Mouse (Mus musculus): Measurements from ENCODE around the gene 4933412E24Rik.

4933412E24Rik gene

DNA sequence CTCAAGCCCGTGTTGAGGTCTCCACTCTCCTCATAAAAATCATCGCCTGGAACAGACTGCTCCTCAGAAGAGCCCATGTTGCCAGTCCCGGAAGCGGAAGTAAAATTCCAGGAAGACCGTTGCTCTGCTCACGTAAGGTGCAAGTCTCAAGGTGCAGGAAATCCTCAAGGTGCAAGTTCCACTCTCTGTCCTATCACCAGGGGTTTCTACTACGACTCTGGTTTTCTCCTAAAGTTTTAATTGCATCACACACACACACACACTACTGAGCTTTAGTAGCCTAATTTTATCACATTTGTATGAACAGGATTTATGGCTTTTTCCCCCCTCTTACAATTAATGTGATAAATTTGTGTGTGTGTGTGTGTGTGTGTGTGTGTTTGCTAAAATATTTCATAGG lies at the start of gene 4933412E24Rik:
TSS of gene 4933412E24Rik (minus strand) at position 101 of the 400 bp plus-strand sequence.
- no peak for DNase-seq (ENCODE audit: low spot score)

- no peak for DNase-seq (ENCODE audit: low spot score)
Observed at GRCm38 (mm10) chr15:60030728-60031127, 14.3 kb upstream of the 4933412E24Rik start.

DNA sequence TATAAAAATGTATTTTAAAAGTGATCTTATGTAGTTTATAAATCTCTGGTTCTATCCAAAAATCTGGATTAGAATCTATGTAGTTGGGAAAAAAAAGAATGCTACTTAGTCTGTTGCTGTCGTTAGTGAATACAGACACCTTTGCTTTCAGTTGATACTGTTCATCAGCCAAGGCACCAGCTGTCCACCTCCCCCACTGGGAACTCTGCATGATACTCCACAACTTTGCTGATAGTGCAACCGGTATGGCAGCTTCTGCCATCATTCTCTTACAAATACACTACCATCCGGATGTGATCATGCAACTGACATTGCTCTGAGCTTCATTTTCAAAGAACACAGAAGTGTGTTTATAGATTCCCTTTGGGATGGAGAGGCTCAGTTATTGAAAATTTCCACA lies 4.8 kb upstream of the 4933412E24Rik start:
- DNase-seq (ENCODE audit: low spot score): peak; percentile 45

- peak; percentile 12 for DNase-seq (ENCODE audit: low spot score)
Observed at GRCm38 (mm10) chr15:60010199-60010598, 6.2 kb downstream of the 4933412E24Rik start.

DNA sequence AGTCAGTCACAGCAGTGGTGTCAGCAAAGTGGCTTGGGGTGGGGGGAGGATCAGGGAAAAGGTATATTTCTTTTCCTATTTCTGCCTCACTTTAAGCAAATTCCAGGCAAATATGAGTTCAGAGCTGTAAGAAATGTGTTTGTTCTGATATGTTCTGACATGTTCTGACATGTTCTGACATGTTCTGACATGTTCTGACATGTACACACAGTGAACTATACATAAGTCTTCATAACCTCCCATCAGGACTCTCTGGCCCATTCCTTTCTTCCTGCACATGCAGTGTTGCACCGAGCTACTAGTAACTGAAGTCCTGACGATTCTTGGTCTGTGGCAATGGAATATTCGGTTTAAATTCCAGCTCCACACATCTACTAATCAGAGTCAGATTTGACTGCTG lies 6.8 kb downstream of the 4933412E24Rik start:
- no peak for DNase-seq (ENCODE audit: low spot score)

DNA sequence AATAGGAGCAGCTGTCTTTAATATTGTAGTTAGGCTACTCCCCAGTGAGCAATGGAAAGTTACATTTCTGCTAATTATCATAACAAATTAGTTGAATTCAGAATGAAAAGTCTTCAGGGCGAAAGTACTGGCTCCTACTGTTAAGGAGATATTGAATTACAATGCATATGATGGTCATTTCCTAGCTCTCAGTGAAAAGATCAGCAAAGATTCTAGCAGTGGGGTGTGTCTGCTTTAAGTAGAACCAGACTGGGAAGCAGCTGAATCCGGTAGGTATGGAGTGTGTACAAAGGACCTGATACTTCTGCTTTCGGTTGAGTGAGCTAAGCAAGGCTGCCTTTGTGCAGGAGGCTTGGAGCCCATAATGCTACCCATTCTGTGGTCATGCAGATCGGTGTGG lies 32.6 kb downstream of the 4933412E24Rik start:
- DNase-seq (ENCODE audit: low spot score): no peak

DNA sequence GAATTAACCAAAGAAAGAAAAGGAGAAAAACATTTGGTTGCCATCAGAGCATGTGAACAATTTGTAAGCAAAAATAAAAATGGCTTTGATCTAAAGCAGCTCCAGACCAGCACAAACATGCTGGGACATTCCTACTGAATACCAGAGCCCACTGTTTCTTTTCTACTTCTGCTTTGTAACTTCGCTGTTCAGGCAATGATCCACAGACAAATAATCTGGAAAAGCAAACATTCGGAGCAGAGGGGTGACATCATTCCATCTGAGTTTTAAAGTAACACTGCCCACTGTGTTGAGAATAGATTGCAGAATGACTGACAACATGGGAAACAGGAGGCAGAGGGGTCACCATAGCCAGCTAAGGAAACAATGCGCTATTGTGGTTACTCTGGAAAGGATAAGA lies 41.1 kb downstream of the 4933412E24Rik start:
- DNase-seq (ENCODE audit: low spot score): no peak

DNA sequence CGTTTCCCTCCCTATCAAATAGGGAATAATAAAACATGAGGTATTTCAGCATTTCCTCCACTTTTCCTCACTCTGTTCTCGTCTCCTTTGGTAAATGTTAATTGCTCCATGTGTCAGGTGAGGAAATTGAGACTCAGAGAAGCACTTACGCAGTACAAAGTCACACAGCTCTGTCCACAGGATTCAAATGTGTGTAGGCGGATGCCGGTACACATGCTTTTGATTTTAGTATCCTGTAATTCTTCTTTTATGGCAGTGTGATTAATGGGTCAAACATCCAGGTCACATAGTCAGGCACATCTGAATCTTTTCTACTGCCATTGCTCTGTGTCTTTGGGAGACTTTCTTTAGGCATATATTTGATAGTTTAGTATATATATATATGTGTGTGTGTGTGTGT lies 41.8 kb downstream of the 4933412E24Rik start:
- DNase-seq (ENCODE audit: low spot score): no peak

GRCm38 (mm10) chr15:59973651-59974519 lies 42.5 kb downstream of the 4933412E24Rik start:
- no peak for DNase-seq (ENCODE audit: low spot score)

All from layer of hippocampus, adult 11-12 months (tissue).